9 mouse cellular contexts compared by ENCODE assay signal in genomic region chr5:142767937-142768336, GRCm38 (mm10). TPM values are rescaled to one million over a fixed set of nuclear protein-coding genes. Genes with fewer than 3 reads are reported as not detected.
DNase-seq lines count a peak whose midpoint lies in the region; ATAC-seq and TF ChIP-seq lines count a peak whose summit lies in the region.
"Had no signal": no experiment of that assay in that cellular context is flagged by ENCODE, and none has a peak within 500 bp of the region (broad histone marks: within the 10 kb centered on the region; RNA-seq: fewer than 3 reads in every experiment).

No protein-coding gene starts in this region.

- peak; percentile 83 for DNase-seq in 416B (ENCODE audit: low read depth)
- peak; percentile 80 for DNase-seq in R1 (ENCODE audit: low read depth, low spot score)
- peak; percentile 76 to 87 for DNase-seq in cerebellum, postnatal 25 days
- peak; percentile 64 for DNase-seq in gastrocnemius, postnatal 25 days
- peak; percentile 31 to 41 (median 35) for DNase-seq in liver, embryonic 14.5 days (ENCODE audit: low read depth in 3 of 3, low spot score in 3 of 3)
- DNase-seq in thymus, adult 2 months, result peak; percentile 61

- H3K27me3 ChIP-seq in kidney, embryonic 14.5 days (ENCODE audit: control insufficient read depth, insufficient read depth, low read length), result no peaks in the 10 kb centered on the region
- H3K27me3 ChIP-seq in liver, embryonic 14.5 days (ENCODE audit: control insufficient read depth, insufficient read depth, low read length), result no peaks in the 10 kb centered on the region
- H3K27me3 ChIP-seq in neural tube, embryonic 12.5 days (replicated peaks), result no peaks in the 10 kb centered on the region
- H3K27me3 ChIP-seq in thymus, adult 2 months (ENCODE audit: control insufficient read depth, insufficient read depth, low read length), result no peaks in the 10 kb centered on the region
- H3K27me3 ChIP-seq: embryonic facial prominence, embryonic 12.5 days had no signal

- TF ChIP-seq CTCF in liver, embryonic 14.5 days (IDR thresholded peaks at IDR 0.05; ENCODE audit: low read depth), result peak; percentile 73
- no peak for TF ChIP-seq CTCF in thymus, adult 2 months (IDR thresholded peaks at IDR 0.05; ENCODE audit: borderline replicate concordance, control insufficient read depth, extremely low read depth, insufficient read depth, low read length, poor library complexity)

- 26% methylated on average over 7 of the region's 7 CpGs for WGBS in kidney, embryonic 14.5 days
- 33% methylated on average over 7 of the region's 7 CpGs for WGBS in liver, embryonic 14.5 days (ENCODE audit: insufficient replicate concordance)
- WGBS in neural tube, embryonic 12.5 days, result 18% methylated on average over 7 of the region's 7 CpGs
- WGBS in thymus, adult 2 months, result 57% methylated on average over 7 of the region's 7 CpGs

- H3K36me3 ChIP-seq in kidney, embryonic 14.5 days (ENCODE audit: control insufficient read depth, insufficient read depth, low read length), result peaks cover 90% of the 10 kb centered on the region
- H3K36me3 ChIP-seq in liver, embryonic 14.5 days (replicated peaks; ENCODE audit: control insufficient read depth, insufficient read depth, low read depth), result peaks cover 8% of the 10 kb centered on the region
- H3K36me3 ChIP-seq in neural tube, embryonic 12.5 days, result peaks cover 77% of the 10 kb centered on the region
- peaks cover 54% of the 10 kb centered on the region for H3K36me3 ChIP-seq in thymus, adult 2 months (ENCODE audit: control insufficient read depth, insufficient read depth, low read length)

- no peak overlapping the region for H3K27ac ChIP-seq in kidney, embryonic 14.5 days (ENCODE audit: low read depth, low read length)
- H3K27ac ChIP-seq in liver, embryonic 14.5 days, result no peak overlapping the region
- no peak overlapping the region; the same call in 1 of the 2 replicates for H3K27ac ChIP-seq in neural tube, embryonic 12.5 days
- H3K27ac ChIP-seq in thymus, adult 2 months (ENCODE audit: control insufficient read depth, insufficient read depth, low read length), result no peak overlapping the region

- ATAC-seq in kidney, embryonic 14.5 days (ENCODE audit: low FRiP score, low TSS enrichment), result peak; percentile 51
- no peak; the same call in 1 of the 2 replicates for ATAC-seq in liver, embryonic 14.5 days (ENCODE audit: insufficient read depth)
- peak; percentile 38; the same call in 1 of the 2 replicates for ATAC-seq in neural tube, embryonic 12.5 days (ENCODE audit: low FRiP score, low read depth)

- H3K4me2 ChIP-seq in kidney, embryonic 14.5 days (replicated peaks; ENCODE audit: low read depth, low read length), result no peak overlapping the region
- H3K4me2 ChIP-seq in liver, embryonic 14.5 days (ENCODE audit: low read depth), result no peak overlapping the region
- no peak overlapping the region for H3K4me2 ChIP-seq in neural tube, embryonic 12.5 days (replicated peaks)
- H3K4me2 ChIP-seq: embryonic facial prominence, embryonic 12.5 days had no signal

- H3K4me3 ChIP-seq in kidney, embryonic 14.5 days (ENCODE audit: low read length), result no peak overlapping the region
- no peak overlapping the region for H3K4me3 ChIP-seq in liver, embryonic 14.5 days (ENCODE audit: insufficient read depth in 1 of 2, low read depth in 2 of 2, low read length in 2 of 2)
- no peak overlapping the region for H3K4me3 ChIP-seq in neural tube, embryonic 12.5 days
- H3K4me3 ChIP-seq in thymus, adult 2 months (ENCODE audit: control insufficient read depth, insufficient read depth, low read length), result no peak overlapping the region
- H3K4me3 ChIP-seq: embryonic facial prominence, embryonic 12.5 days had no signal

- TF ChIP-seq POLR2A in thymus, adult 2 months (IDR thresholded peaks at IDR 0.05; ENCODE audit: control insufficient read depth, extremely low read depth, insufficient read depth, low read length, poor library complexity), result no peak

- H3K4me1 ChIP-seq in kidney, embryonic 14.5 days (ENCODE audit: control insufficient read depth, insufficient read depth, low read length), result no peaks in the 10 kb centered on the region; the same call in 1 of the 2 replicates
- peaks cover 0 to 5% of the 10 kb centered on the region in 2 experiments; a peak in 1 of 4 replicates for H3K4me1 ChIP-seq in liver, embryonic 14.5 days (replicated peaks; ENCODE audit: control insufficient read depth in 2 of 2, insufficient read depth in 2 of 2, low read length in 1 of 2)
- peaks cover 11% of the 10 kb centered on the region; the same call in 1 of the 2 replicates for H3K4me1 ChIP-seq in neural tube, embryonic 12.5 days
- H3K4me1 ChIP-seq in thymus, adult 2 months (replicated peaks; ENCODE audit: control insufficient read depth, insufficient read depth, low read length), result no peaks in the 10 kb centered on the region

- H3K9ac ChIP-seq in kidney, embryonic 14.5 days (ENCODE audit: low read depth, low read length), result no peak overlapping the region
- no peak overlapping the region for H3K9ac ChIP-seq in liver, embryonic 14.5 days (replicated peaks)
- H3K9ac ChIP-seq in neural tube, embryonic 12.5 days, result no peak overlapping the region

- TF ChIP-seq EP300 in liver, embryonic 14.5 days (IDR thresholded peaks at IDR 0.05; ENCODE audit: low read depth), result no peak

- no peaks in the 10 kb centered on the region for H3K9me3 ChIP-seq in kidney, embryonic 14.5 days (ENCODE audit: control insufficient read depth, low read length)
- no peaks in the 10 kb centered on the region for H3K9me3 ChIP-seq in liver, embryonic 14.5 days (ENCODE audit: control insufficient read depth, low read length)
- H3K9me3 ChIP-seq in neural tube, embryonic 12.5 days, result no peaks in the 10 kb centered on the region
- H3K9me3 ChIP-seq: embryonic facial prominence, embryonic 12.5 days had no signal

RNA-seq across cellular contexts. Expression of gene Tnrc18, which starts 49.5 kb away (rescaled TPM):
- 10 to 100 TPM; 25.2 to 31.6 TPM for total RNA-seq in gastrocnemius, postnatal 25 days (2021)
- 32.7 and 41.1 TPM in 2 replicates for polyA plus RNA-seq in kidney, embryonic 14.5 days (2014; fragmentation: Nextera tagmentation; extraction: Ambion mirVana)
- polyA plus RNA-seq in liver, embryonic 14.5 days (2012; rRNA removed), result 2.3 and 2.8 TPM in 2 replicates
- polyA plus RNA-seq in liver, embryonic 14.5 days (2014; fragmentation: Nextera tagmentation; extraction: Ambion mirVana), result 2.9 and 3.4 TPM in 2 replicates
- polyA plus RNA-seq in neural tube, embryonic 12.5 days (2016; fragmentation: Nextera tagmentation; extraction: Ambion mirVana), result 51.5 and 57.5 TPM in 2 replicates
- polyA plus RNA-seq in thymus, adult 2 months (2012; rRNA removed), result 48.6 and 56.9 TPM in 2 replicates
